Mouse (Mus musculus) thymus, adult 2 months (tissue): ENCODE measurements around the gene Olfr183.

ENCODE experiments used
- CTCF ChIP-seq: fragments of 200-500 bp; IDR thresholded peaks from 2 replicates; pipeline ENCODE4 v1.5.1; 2012; ENCODE audit warnings: mild to moderate bottlenecking, control low read depth, low read length, moderate library complexity, borderline replicate concordance; ENCODE audit not compliant: control insufficient read depth, poor library complexity, insufficient read depth; ENCODE audit errors: extremely low read depth
- POLR2A ChIP-seq: fragments of 200-500 bp; IDR thresholded peaks from 2 replicates; pipeline ENCODE4 v1.6.1; 2012; ENCODE audit warnings: mild to moderate bottlenecking, low read length, control low read depth, moderate library complexity; ENCODE audit not compliant: control insufficient read depth, poor library complexity, insufficient read depth; ENCODE audit errors: extremely low read depth

DNA sequence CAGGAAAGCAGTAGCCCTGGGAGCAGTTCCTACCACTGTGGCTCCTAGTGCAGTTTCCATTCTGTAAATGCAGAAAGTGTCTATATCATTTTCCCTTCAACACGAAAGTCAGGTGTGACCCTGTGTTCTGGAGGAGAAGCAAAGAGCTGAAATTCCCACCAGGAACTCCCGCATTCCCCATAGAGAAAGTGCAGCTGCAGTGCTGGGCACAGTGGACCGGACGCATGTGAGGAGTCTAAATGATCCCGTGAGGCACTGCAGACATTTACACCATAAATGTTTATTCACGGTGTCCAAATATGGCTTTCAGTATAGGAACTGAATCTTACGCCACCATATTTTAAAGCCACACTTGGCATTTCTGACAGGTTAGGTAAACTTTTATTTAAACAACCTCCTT, 44.6 kb downstream of the Olfr183 start, which contains the start of gene Olfr187:
- TF ChIP-seq CTCF = no peak
- no peak for TF ChIP-seq POLR2A
